Mouse (Mus musculus) layer of hippocampus, adult 9-11 months (tissue): ENCODE measurements around the gene Pgf.
A peak's percentile ranks its signal among the peaks of the same experiment; 100 is the strongest.

Experiments used
- DNase-seq: peaks from one replicate; pipeline ENCODE4 v3.0.0; 2022

Pgf gene

DNA sequence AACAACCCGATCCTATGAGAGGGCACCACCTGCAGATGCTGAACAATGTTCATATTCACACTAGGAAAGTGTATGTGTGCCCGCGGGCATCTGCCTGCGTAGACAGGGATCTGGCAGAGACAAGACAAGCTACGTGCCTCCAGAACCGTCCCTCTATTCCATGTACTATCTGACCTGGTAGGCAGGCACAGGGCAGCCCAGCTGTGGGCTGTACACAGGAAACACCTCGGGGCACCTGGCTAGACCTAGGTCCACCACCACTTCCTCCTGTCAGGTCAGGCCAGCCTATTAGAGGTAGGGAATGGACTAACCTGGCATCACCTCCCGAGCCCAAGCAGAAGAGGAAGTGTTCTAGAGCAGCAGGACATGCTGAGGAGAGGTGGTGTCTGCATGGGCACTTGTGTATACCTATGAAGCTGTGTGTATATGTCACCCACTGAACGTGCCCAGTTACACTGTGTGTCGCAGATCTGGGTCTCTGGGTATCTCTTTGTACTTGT is at the start of gene Pgf:
Gene Pgf, minus strand, starts transcription at position 51 of the 500 bp plus-strand sequence.
- DNase-seq, result no peak

DNA sequence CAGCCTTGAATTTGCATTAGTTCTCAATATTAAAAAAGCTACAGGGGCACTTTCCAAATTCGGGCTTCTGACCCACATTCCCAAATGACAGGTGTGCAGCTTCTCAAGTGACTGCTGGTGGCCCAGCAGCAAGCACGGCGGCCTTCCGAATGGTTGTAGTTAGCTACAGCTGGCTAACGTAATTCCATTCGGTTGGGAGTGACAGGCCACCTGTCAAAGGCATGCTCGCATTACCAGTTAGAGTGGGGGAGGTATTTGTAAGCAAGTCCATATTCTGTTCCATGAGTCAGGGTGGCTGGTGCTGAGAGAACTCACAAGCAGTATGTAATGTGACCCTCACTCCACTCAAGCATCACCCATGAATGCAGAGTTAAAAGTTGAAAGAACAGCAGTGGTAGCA is 49.6 kb upstream of the Pgf start:
- no peak for DNase-seq

DNA sequence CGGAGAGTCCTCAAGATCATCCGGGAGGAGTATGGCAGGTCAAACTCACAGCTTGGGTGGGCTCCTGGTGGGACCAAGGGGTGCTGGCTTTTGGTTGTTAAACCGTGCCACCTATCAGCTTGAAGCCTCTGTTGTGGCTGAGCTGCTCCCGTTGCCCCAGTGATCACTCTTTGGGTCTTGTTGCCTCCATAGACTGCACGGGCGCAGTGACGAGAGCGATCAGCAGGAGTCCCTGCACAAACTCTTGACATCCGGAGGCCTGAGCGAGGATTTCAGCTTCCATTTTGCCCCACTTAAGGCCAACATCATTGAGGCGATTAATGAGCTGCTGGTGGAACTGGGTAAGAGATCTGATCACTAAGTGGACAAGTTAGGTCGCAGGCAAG is 42.3 kb upstream of the Pgf start:
- no peak for DNase-seq

DNA sequence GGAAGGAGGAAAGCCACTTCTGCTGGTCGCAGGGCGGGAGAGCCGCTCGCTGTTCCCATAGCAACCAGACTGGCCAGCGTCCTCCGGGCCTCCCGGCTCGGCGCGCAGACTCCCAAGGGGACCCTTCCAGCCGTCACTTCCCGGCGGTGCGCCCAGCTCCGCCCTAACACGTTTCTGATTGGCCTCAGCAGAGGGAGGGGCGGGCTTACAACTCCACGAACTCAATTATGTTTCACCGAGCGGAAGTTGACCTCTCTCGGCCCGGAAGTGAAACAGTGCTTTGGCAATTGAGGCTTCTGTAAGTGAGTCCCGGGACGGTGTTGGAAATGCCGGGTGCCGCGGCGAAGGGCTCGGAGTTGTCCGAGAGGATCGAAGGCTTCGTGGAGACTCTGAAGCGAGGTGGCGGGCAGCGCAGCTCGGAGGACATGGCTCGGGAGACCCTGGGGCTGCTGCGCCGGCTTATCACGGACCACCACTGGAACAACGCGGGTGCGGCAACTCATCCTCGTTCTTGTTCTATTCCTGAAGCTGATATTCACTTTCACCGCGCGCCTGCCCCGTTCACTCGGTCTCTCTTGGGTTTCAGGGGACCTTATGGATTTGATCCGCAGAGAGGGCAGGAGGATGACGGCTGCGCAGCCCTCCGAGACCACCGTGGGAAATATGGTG is 41.8 kb upstream of the Pgf start, which contains the start of gene Eif2b2:
Gene Eif2b2, plus strand, starts transcription at position 246 of the 669 bp plus-strand sequence.
- peak; percentile 98 for DNase-seq

DNA sequence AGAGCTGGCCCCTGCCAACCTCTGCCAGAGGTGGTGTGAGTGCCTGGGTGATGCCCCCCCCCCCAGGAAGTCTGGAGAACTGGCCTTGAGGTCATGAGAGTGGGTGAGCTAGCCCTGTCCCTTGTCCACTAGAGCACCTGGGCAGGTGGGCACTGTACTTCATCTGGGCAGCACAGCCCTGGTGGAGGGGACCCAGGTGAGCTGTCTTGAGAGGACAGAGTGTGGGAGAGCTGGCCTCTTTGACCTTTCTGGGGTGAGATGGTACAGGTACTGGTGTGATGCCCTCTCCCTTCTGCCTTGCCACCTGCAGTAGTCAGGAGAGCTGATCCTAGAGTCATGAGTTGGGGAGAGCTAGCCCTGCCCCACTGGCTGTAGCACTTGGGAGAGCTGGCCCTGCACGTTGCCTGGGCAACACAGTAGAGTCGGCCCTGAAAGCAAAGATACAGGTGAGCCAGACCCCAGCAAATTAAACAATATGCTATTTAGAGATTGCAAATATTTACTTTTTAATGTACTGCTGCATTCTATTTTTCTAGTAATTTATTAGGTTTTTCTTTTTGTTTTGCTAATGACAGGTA is 40.2 kb upstream of the Pgf start:
- DNase-seq, result no peak

DNA sequence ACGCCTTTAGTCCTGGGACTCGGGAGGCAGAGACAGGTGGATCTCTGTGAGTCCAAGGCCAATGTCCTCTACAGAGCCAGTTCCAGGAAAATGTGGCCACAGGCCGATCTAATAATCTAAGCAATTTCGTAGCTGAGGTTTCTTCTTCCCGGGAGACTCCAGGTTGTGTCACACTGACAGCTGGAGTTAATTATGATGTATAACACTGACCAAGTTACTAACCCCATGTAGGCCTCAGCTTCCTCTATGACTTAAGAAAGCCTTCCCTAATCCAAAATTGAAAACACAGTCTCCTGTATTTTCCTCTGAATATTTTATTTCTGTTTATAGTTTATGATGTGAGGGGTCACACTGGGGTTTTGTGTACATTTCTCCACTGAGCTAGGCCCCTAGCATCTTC is 37.4 kb upstream of the Pgf start:
- no peak for DNase-seq

DNA sequence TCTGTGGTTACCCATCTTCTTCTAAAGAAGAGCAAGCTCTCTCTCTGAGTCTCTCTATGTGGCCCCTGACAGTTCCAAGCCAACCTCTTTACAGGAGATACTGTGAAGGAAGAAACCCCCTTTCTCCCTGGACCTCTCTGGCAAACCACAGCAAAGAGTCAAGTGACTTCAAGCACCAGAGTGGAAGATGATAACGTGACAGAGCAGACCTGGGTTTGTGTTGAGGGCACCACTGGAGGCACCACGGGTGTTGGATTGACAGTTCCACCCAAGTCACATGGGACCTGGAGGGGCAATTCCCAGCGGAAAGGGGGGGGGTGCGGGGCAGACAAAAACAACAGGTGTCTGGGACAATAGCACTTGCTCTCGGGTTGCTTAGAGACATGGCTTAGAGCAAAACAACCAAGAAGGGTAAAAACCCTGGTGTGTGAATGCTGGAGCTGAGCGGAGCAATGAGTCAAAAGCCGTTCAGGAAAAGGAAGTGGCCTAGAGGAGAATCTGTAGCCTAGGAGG is 31.2 kb upstream of the Pgf start:
- DNase-seq, result no peak

DNA sequence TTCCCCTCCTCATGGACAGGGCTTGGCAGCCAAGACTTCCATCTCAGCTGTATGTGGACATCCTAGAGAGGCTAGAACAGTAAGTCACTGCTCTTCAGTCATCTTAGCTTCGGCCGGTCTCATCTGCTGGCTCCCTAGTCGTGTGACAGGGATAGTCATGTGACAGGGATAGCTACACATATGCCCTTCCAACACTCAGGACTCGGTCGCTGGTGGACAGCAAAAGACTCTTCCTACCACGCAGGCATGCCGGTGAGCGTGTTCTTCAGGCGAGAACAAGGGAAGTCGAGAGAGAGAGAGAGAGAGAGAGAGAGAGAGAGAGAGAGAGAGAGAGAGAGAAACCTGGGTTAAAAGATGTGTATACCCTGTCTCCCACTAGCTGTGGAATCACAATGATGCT is 27.8 kb upstream of the Pgf start:
- DNase-seq, result no peak

DNA sequence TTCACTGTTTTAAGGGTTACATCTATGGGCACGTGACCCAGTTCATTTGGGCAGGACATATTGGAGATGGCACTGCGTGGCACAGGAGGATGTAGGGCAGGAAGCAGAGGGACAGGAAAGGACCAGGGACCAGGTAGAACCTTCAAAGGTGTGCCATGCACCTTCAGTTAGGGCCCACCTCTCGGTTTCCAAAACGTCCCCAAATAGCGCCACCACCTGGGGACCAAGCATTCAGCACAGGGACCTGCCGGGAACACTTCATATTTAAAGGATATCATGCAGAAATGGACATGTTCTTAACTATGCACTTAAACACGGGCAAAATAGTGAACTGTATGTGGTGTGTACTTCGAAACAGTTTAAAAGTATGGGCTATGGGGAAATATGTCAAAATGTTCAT is 26.5 kb upstream of the Pgf start:
- no peak for DNase-seq

DNA sequence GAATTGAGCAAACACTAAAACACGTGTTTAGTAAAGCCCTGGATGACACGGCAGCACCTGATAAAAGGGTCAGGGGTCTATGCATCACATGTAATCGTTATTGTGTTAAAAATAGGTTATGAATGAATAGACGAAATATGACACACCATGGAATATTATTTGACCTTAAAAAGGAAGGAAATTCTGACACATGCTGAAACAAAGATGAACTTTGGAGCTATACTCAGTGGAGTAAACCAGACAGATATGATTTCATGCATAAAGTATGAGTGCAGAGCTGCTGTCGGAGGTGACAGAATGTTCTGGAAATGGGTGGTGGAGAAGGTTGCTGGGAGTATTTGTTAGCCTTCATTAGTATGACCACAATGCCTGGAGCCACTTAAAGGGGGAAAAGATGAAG is 26.1 kb upstream of the Pgf start:
- no peak for DNase-seq

DNA sequence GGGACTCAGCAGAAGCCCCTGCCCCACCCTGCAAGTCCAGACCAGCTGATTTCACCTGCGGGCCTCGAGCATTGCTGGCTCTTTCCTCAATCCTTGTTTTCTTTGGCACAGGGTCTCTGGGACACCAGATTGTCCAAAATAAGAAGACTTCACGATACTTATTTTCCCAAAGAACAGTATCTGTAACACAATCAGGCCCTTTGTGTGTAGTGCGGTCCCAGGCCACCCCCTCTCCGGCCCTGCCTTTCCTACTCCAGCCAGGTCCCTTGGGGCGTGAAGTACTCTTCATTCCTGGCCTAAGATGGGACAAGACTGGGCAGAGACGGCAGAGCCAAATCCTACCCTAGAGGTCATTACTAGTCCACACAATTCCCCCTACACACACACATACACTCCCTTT is 24.6 kb upstream of the Pgf start:
- no peak for DNase-seq

DNA sequence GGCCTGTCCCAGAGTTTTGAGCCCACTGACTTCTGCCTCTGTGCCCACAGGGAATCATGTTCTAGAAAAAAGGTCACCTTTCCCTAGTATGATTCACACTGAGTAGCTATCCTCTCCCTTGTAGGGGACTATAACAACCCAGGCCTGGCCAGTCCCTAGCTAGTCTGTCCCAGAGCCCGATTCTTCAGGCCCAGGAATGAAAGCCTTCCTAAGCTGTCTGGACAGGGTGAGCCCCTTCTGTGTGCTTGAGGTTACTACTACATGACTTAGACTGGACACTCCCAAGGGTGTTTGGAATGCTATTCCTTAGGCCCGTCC is 24.2 kb upstream of the Pgf start:
- DNase-seq, result no peak

DNA sequence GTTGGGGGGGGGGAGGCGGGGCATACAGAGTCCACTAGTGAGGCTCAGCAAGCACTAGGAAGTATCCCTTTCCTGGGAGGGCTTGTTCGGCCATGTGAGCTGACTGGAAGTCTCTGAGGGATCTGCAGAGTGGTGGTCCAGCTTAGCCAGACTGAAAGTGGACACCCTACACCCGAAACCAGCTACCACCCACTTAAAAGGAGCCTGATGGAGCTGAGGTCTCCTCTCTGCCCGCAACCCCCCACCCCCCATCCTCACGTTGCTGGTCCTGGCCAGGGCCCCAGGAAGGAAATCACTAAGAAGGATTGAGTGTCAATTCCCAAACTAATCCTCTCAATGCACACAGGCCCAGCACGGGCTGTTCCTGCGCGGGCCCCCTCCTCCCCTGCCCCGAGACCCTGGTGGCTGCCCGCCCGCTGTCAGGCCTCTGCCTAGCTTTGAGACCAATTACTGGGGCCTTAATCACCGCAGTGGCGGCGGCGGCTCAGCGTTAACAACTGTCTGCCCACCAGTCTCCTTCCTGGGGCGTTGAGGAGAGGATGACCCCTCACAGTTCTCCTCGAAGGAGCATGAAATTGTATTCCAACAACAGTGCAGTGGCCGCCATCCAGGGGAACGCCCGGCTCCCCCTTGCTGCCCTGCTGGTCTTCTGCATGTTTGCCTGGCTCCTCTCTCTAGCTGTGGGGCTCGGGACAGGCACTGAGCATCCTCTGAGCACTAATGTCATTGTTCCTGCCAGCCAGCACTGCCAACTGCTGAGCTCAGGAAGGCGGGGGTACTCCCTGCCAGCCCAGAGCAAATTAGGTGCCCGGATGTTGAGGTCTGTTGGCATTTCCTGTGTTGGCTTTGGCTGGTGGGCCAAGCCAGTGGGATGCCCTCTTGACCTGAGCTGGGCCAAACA is 23.6 kb upstream of the Pgf start:
- peak; percentile 32 for DNase-seq

DNA sequence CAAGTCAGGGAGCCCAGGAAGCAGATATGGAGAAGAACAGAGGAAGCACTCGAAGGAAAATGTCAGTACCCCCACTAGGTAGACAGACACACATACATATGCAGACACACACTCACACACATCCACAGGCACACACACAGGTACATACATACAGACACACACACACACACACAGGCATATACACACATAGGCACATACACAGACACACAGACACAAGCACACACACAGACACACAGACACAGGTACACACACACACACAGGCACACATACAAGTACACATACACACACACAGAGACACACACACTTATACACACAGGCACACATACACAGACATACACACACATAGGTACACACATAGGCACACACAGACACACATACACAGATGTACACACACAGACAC is 22.4 kb upstream of the Pgf start:
- no peak for DNase-seq

DNA sequence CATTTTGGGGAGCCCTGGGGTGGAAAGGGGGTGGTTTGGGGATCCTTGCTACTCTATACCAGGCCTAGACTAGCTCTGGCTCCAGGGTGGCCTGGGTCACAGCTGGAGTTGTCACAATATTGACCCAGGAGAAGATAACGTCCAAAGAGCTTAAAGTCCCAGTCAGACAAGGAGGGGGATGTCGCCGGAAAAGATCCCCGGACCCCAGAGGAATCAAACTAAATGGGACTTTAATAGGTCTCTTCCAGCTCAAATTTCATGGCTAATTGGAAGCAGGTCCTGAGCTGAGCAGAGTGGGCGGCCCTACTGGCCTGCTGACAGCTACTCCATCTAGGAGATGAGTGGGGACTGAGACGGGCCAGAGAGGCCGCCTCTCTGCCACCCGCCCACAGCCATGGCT is 20.3 kb upstream of the Pgf start:
- no peak for DNase-seq

DNA sequence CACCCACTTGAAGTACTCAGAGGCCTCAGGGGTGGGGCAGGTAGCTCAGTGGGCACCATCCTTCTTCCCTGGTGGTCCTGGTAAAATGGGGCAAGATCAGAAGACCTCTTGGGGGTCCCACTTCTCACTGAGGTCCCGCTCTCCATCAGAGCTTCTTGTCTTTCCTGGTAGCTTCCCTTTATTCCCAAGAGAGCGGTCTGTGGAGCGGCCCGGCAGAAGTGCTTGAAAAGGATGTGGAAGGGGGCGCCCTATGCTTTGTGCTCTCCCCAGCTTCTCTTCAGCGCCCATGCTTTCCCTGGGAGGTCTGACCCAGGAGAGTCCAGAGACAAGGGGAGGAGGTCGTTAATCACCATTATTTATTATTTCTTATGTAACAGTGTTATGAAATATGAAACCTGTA is 19.8 kb upstream of the Pgf start:
- no peak for DNase-seq

DNA sequence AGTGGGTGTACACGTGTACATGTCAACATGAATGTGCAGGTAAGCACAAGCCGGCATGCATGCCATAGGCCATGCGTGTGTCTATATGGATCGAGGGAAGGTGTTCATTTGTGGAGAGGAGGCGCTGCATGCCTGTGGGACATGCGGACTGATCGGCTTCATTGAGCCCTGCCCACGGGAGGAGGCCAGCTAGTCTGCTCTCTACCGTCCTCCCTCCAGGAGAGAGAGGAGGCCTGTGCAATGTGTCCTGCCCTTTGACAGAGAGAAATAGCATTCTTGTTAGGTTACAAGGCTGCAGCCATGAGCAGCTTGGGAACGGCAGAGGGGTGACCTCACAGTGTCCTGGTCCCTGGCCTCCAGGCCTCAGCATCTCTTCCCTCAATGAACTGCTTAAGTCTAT is 18.6 kb upstream of the Pgf start:
- no peak for DNase-seq

DNA sequence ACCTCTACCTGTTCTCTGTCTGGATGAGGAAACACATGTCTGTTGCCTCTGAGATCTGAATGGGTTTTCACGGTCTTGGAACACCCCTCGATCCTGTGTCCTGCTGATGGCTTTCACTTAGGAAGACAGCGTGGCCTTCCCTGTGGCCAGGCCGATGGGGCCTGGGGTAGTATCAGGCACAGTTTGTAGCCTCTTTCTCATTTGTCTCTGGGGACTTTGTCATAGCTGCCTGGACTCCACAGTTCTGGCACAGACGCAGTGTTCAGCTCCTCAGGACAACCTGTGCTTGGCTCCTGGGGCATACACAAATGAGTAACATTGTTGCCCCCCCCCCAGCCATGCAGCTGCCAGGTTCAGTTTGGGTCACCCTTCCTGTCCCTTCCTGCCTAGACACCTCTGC is 17.5 kb upstream of the Pgf start:
- no peak for DNase-seq

DNA sequence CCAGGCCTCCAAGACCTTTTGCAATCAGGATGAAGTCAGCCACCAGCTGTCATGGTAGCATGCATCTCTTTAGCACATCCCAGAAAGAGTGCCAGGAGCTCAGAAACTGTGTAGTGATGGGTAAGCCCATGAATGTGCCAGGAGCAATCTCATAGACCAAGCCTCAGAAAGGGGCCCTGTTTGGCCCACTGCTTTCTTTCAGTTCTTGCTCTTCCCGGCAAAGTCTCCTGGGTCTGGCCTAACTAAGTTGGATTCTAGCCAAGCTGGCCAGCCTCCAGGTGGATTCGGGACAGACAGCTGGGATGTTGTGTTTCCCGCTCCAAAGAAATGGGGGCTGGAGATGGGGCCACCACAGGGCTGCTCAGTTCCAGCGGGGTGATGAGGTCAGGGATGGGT is 17.0 kb upstream of the Pgf start:
- peak; percentile 58 for DNase-seq

DNA sequence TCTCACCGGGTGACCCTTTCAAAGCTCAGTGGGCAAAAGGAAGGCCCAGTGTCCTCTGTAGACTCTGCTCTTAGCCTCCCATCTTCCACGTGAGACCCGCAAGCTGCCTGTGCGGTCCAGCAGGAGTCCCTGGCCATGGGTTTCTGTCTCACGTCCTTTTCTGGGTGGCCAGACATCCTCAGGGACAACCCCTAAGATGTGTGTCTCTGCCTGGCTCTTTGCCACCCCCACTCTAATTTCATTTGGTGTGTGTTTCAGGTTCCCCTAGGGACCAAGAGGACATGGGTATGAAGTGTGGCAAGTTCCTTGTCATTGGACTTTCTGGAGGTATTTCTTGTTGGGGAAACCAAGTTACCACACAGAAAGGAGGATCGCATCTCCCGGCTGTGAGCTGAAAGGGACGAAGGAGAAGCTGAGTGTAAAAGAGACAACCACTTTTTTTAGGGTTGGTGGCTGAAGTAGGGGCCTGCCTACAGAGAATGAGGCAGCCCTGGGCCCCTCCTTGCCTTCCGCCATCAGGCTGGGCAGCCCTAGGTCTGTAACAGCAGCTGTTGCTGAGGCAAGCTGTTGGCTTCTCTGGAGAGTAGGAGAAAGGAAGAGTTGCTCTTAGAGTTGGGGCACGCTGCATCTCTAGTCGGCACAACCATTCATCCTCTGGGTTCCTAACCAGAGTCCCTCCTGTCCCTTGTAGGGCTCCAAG is 16.5 kb upstream of the Pgf start:
- DNase-seq, result no peak

DNA sequence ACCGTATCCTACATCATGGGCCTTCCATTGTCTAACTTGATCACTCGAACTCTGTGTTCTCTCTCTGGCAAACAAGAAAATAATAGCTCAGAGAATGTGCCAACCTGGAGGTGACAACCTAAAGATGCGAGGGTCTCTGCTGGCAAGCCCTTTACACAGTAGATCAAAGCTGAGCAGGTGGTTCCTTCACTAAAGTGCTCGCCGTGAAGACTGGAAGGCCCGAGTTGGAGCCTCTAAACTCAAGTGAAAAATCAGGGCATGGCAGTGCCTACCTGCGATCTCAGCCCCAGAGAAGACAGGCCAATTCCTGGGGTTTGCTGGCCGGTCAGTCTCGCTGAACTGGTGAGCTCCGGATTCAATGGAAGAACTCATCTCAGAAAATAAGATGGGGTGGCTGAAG is 15.6 kb upstream of the Pgf start:
- no peak for DNase-seq

DNA sequence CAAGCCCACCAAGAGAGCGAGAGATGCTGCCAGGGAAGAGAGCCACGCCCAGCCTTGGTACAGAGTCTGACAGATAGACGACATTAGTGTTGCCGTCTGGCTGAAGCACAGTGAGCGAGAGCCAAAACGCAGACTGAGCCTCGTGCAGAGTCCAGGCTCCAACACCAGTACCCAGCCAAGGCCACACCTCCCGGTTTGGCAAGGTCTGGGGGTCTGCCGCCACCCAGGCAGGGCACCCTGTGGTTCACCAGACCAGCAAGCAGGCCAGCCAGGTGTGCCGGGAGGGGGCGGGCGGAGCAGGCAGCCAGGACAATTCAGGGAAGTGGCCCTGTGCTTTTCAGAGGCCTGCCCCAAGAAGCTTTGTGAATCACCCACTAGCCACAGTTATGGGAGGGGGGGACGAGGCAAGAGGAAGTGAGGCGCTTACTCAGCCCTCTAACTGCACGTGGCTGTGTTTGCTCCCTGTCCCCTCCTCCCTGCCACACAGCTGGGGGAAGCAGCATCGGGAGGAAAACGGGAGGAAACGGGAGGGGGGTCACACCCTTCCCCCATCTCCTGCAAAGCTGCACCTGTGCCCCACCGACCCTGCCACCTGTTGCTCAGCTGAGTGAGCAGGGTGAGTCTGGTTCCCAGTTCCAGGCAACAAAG is 15.0 kb upstream of the Pgf start:
- DNase-seq, result no peak

DNA sequence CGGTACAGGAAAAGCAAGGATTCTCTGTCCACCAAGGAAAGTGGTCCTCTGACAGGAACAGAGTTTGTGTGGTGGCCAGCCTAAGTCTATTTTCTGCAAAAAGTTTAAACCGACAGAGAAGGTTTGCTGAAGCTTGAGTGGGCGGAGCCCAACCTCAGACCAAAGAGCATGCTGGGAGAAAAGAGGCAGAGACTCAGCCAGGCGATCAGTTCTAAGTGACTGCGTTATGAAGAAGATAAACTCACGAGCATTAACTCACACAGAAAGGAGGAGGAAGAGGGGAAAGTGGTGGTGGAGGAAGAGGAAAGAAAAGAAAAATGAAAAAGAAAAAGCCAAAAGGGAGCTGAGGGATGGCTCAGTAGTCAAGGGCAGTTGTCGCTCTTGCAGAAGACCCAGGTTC is 12.7 kb upstream of the Pgf start:
- DNase-seq, result no peak
